Mouse (Mus musculus) cerebellum, adult 2 months (tissue): ENCODE results near the gene Npas3. TPM values are rescaled to one million over a fixed set of nuclear protein-coding genes. Genes with fewer than 3 reads are reported as not detected.

Experiments
- DNase-seq, 2 experiments: peaks; one replicate each; pipeline ENCODE4 v3.0.0; 2021
- H3K27ac ChIP-seq: fragments of 200-500 bp; 2 replicates; pipeline ENCODE4 v1.5.1; 2012; ENCODE audit warnings: low read length, control low read depth, inconsistent platforms; ENCODE audit not compliant: insufficient read depth
- H3K27me3 ChIP-seq: fragments of 200-500 bp; 2 replicates; pipeline ENCODE4 v1.6.1; 2012; ENCODE audit warnings: inconsistent platforms, mild to moderate bottlenecking, low read length, moderate library complexity; ENCODE audit not compliant: control insufficient read depth, insufficient read depth
- H3K4me1 ChIP-seq: fragments of 200-500 bp; 2 replicates; pipeline ENCODE4 v1.6.1; 2011; ENCODE audit warnings: low read length; ENCODE audit not compliant: control insufficient read depth, insufficient read depth
- H3K4me3 ChIP-seq: fragments of 200-500 bp; replicated peaks from 2 replicates; pipeline ENCODE3; 2011; ENCODE audit warnings: mild to moderate bottlenecking, low read depth, low read length, control low read depth; ENCODE audit not compliant: insufficient read depth
- CTCF ChIP-seq: fragments of 200-500 bp; IDR thresholded peaks from 2 replicates; pipeline ENCODE4 v1.5.1; 2011; ENCODE audit warnings: low read depth, mild to moderate bottlenecking, control low read depth, low read length, moderate library complexity, borderline replicate concordance; ENCODE audit not compliant: insufficient read depth
- POLR2A ChIP-seq: fragments of 200-500 bp; IDR thresholded peaks from 2 replicates; pipeline ENCODE4 v1.6.1; 2011; ENCODE audit warnings: low read length, control low read depth, borderline replicate concordance; ENCODE audit not compliant: insufficient read depth
- WGBS: fragments of 180-500 bp; shearing (Covaris S2); methylation state at CpG from one replicate; pipeline ENCODE4 v1.1.7; 2018; 5-methylcytosine and 5-hydroxymethylcytosine counted together
- polyA plus RNA-seq: library from polyadenylated mRNA; depleted of rRNA; stranded (reverse); fragments of >200 nt; gene quantifications from 2 replicates; pipeline ENCODE4 v1.2.3, GENCODE M21; 2012

Npas3 gene
- polyA plus RNA-seq, 1 experiment, result 13.3 TPM

DNA sequence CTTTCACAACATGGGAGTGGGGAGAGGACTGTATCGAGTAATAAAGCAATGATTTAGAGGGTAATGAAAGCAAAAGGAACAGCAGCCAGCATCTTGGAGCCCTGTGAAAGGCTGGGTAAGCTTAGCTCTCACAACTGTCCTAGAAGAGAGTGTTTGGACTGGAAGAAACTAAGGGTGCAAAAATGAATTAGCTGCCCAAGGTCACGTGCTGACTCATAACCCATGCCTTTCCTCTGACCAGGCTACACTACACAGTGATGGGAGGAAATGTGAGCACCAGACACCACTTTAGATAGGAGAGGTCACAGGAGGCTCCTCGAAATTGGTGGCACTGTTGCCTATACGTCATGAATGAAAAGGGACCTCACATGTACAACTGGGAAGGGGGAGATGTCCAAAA is 757.1 kb downstream of the Npas3 start:
- no peak overlapping the region for H3K4me3 ChIP-seq
- TF ChIP-seq CTCF, result no peak
- TF ChIP-seq POLR2A, result no peak
- 85% methylated on average over 4 of the region's 4 CpGs for WGBS
- H3K27ac ChIP-seq, result no peak overlapping the region
- H3K27me3 ChIP-seq, result no peaks in the 10 kb centered on the region
- no peaks in the 10 kb centered on the region for H3K4me1 ChIP-seq
- no peak for DNase-seq

DNA sequence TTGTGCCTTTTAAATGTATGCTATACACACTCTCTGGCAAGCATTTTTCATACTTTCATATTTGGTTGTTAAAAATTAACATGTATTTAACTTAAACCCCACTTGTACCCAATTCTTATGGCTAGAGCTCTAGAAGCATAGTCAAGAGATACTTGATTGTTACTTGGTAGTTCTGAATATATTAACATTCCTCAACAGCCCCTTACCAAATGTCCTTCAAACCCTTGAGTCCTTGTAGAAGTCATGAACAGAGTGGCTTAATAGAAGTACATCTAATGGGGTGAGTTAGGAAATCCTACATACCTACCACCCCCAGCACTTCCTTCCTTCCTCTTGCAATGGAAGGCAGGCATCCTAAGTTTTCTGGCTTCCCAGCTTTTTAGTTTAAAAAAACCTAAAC is 766.8 kb downstream of the Npas3 start:
- Histone ChIP-seq H3K4me3 (no peak overlapping the region), H3K27ac (no peak overlapping the region), H3K27me3 (no peaks in the 10 kb centered on the region), H3K4me1 (no peaks in the 10 kb centered on the region)
- DNase-seq, result no peak
- no peak for TF ChIP-seq POLR2A
- TF ChIP-seq CTCF, result no peak

DNA sequence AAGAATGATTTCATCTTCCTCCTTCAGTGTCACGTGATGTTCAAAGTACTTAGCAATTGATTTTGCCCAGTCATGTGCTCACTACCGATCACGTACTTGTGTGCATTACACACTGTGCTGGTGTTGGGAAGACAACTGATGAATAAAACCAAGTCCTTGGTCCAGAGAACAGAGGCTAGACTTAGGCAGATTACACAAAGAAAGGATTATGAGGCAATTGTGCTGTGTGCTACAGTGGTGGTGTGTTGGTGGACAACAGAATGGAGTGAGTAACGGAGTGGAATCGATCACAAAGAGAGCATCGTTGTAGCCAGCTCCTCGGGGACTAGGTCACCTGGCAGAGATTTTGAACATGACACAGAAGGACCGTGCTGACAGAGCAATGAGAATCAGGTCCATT is 769.5 kb downstream of the Npas3 start:
- TF ChIP-seq CTCF, result no peak
- TF ChIP-seq POLR2A, result no peak
- no peak overlapping the region for H3K27ac ChIP-seq
- no peak overlapping the region for H3K4me3 ChIP-seq
- no peaks in the 10 kb centered on the region; the same call in 1 of the 2 replicates for H3K4me1 ChIP-seq
- DNase-seq, result no peak
- 73% methylated on average over 8 of the region's 8 CpGs for WGBS
- no peaks in the 10 kb centered on the region for H3K27me3 ChIP-seq

- no peak overlapping the region for H3K27ac ChIP-seq
- no peaks in the 10 kb centered on the region for H3K27me3 ChIP-seq
- WGBS, result 75% methylated on average over 8 of the region's 8 CpGs
- no peak overlapping the region for H3K4me3 ChIP-seq
- TF ChIP-seq CTCF (no peak), POLR2A (no peak)
- H3K4me1 ChIP-seq, result no peaks in the 10 kb centered on the region; the same call in 1 of the 2 replicates
- no peak for DNase-seq
Observed at GRCm38 (mm10) chr12:54019979-54020378, 771.5 kb downstream of the Npas3 start.

DNA sequence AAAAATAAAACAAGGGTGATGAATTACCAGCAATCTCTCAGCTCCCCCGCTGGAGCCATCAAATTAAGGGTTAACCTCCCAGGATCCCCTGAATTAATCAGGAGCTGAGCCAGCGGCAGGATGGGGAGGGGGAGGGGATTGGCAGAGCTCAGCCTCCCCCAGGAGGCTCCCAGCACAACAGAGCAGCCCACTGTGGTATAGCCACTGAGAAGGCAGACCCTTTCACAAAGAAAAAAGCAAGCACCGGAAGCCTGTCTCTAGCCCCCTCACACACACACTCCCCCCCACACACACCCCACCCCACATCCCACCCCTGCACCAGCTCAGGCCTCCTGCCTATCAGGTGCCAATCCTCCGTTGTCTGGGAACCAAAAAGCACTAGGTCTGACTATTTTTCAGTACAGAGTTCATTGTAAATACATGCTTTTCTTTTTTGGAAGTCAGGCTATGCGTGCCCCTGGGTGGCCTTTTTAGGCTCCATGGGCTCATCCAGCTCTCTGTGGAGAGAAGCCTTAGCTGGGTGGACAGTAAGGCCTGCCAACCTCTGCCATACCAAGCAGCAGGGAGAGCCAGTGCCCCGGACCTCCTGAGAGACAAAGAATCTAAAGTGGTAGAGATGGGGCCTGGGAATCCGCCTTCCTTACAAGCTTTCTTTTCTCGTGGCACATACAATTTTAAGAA is 786.3 kb downstream of the Npas3 start:
- WGBS, result 26% methylated on average over 8 of the region's 8 CpGs
- TF ChIP-seq CTCF (no peak), POLR2A (no peak)
- DNase-seq, result peak in 1 of 2 experiments; percentile 10
- H3K27ac ChIP-seq, result no peak overlapping the region
- H3K4me3 ChIP-seq, result no peak overlapping the region
- no peaks in the 10 kb centered on the region for H3K4me1 ChIP-seq
- H3K27me3 ChIP-seq, result no peaks in the 10 kb centered on the region

GRCm38 (mm10) chr12:54037602-54038001 is 789.1 kb downstream of the Npas3 start:
- Histone ChIP-seq H3K27me3 (no peaks in the 10 kb centered on the region), H3K4me1 (no peaks in the 10 kb centered on the region), H3K27ac (no peak overlapping the region), H3K4me3 (no peak overlapping the region)
- TF ChIP-seq CTCF (no peak), POLR2A (no peak)
- DNase-seq, result no peak
- over 99% methylated on average over 3 of the region's 3 CpGs for WGBS

GRCm38 (mm10) chr12:54042996-54043544 is 794.6 kb downstream of the Npas3 start:
- no peaks in the 10 kb centered on the region for H3K4me1 ChIP-seq
- DNase-seq, result no peak
- H3K27ac ChIP-seq, result no peak overlapping the region
- 32% methylated on average over 9 of the region's 9 CpGs for WGBS
- H3K27me3 ChIP-seq, result no peaks in the 10 kb centered on the region
- TF ChIP-seq CTCF (no peak), POLR2A (no peak)
- no peak overlapping the region for H3K4me3 ChIP-seq

DNA sequence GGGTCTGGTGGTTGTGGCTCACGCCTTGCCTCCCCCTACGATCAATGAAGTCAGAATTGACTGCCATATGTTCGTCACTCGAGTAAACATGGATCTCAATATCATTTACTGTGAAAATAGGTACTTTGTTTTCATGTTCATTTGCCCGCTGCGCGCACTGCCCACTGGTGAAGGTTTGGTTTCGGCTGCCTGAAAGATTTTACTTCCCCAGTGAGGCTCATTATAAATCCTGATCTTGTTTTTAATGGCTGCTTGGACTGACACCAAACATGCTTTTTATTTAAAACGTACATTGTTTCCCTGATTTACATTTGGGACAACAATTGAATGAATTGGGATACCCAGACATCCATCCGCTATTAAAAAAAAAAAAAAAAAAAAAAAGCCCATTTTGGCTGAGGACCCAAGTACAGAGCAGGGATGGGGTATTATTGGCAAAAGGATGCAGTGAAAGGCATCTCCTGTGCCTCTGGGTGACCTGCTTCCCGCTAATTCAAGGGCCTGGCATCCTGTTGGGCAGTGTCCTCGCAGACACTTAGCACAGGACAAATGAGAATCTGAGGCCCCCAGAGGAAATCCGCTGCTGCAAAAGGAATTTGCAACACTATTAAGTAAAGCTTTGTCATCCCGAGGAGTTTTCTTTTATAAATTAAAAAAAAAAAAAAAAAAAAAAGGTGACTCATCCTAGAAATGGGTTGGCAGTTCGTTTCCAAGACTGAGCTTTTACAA is 796.3 kb downstream of the Npas3 start:
- TF ChIP-seq CTCF, result no peak
- Histone ChIP-seq H3K27ac (no peak overlapping the region), H3K4me3 (no peak overlapping the region), H3K4me1 (no peaks in the 10 kb centered on the region), H3K27me3 (no peaks in the 10 kb centered on the region)
- DNase-seq, result no peak
- 67% methylated on average over 15 of the region's 15 CpGs for WGBS
